Mouse (Mus musculus) stomach, postnatal 0 days (tissue): ENCODE measurements around the gene Cd5.

ENCODE experiments used
- CTCF ChIP-seq: IDR thresholded peaks from 2 replicates; pipeline ENCODE4 v1.5.1; 2016; ENCODE audit warnings: antibody characterized with exemption, low read depth, mild to moderate bottlenecking, moderate library complexity
- EP300 ChIP-seq: optimal IDR thresholded peaks from 2 replicates; pipeline ENCODE3; 2016; ENCODE audit warnings: antibody characterized with exemption

GRCm38 (mm10) chr19:10735061-10735460 is 3.7 kb downstream of the Cd5 start:
- no peak for TF ChIP-seq CTCF
- no peak for TF ChIP-seq EP300
